Mouse (Mus musculus) A20 (cell line): ENCODE results near the gene Grin2b.

Experiments
- DNase-seq: peaks from one replicate; pipeline ENCODE4 v3.0.0-alpha.2; 2011; ENCODE audit warnings: low read depth, low spot score

The Grin2b gene

DNA sequence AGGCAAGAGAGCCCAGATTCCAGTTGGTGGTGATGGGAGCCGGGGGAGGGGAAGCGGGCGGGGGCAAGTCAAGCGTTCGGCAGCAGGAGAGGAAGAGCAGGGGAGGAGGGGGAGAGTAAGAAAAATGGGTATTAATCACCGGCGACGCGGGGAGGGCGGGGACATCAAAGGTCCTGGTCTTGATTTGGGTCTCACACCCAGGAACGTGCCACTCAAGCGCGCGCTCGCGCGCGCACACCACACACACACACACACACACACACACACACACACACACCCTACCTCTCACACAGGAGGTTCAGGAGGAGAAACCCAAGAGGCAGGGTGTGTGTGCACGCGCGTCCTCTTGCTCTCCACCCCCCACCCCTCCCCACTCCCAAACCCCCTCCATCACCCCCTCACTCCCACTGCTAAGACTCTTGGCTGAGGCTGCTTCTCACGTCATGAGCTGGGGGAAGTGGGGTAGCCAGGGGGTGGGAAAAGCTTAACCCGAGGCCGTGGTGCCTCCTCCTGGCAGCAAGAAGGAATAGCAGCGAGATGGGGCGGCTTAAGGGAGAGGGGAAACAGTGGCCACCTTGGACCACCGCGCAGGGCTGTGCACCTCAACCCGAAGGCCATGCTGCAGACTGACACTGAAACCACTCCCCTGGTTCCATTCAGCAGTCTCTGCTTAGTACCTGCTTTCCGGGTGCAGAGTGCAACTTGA is at the start of gene Grin2b:
Gene Grin2b (minus strand): TSS at position 321 of the 706 bp plus-strand sequence.
- no peak for DNase-seq

GRCm38 (mm10) chr6:136221894-136222293 is 48.6 kb upstream of the Grin2b start:
- no peak for DNase-seq

DNA sequence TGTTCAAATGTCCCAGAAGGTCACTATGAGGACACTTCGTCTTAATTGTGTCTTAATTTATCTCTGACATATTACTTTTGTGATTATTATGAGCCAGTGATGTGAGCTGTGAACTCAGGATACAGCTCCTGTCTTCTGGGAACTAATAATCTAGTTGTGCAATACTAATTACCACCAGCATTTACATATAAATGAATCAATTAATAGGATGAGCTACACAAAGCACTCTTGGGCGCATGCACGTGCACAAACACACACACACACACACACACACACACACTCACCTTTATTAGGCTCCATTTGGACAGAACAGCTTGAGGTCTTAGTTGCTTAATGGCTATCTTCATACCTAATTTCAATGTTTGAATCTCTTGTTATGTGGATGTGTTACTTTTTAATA is 37.1 kb upstream of the Grin2b start:
- no peak for DNase-seq

- no peak for DNase-seq
These were observed 26.5 kb upstream of the Grin2b start for GRCm38 (mm10) chr6:136199814-136200213.

DNA sequence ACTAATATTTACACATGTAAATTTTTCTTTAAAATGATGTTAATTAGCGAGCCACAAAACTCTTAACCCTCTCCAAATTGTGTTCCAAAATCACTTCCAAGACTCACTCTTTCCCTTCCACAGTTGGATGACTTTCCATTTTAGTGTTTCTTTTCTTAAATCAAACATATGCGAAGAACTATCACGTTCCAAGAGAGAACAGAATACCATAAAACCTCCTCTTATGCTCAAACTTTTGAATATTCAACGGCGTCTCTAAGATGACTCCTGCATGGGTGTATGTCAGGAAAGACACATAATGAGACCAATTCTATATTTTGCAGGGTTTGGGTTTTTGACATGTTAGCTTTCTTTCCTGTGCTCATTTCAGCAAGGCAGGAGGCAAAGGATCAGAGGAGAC is 21.3 kb upstream of the Grin2b start:
- no peak for DNase-seq

GRCm38 (mm10) chr6:136178066-136178465 is 4.8 kb upstream of the Grin2b start:
- DNase-seq, result no peak

- no peak for DNase-seq
These were observed 515 bp downstream of the Grin2b start for GRCm38 (mm10) chr6:136172801-136173190.

- DNase-seq, result no peak
These were observed 1.1 kb downstream of the Grin2b start for GRCm38 (mm10) chr6:136172172-136172651.

- DNase-seq, result no peak
These were observed 2.0 kb downstream of the Grin2b start for GRCm38 (mm10) chr6:136171343-136171742.

DNA sequence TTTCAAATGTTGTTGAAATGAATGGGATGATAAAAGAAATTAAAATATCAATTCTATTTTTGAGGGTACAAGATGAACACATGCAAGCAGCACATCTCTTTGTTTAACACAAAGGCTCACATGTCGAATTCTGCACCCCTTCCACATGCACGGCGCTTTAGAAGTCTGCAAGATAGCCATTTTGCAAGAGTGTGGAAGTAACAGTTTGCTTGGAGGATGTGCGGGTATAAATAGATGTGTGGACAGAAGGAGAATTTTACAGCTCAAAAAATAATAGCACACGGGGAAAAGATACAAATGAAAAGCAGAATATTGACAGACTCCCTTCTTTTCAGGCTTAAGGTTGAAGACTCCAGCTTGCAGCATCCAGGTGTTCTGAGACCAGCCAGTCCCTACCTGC is 2.9 kb downstream of the Grin2b start:
- no peak for DNase-seq

- no peak for DNase-seq
These were observed 6.0 kb downstream of the Grin2b start for GRCm38 (mm10) chr6:136167361-136167760.

- no peak for DNase-seq
These were observed 7.8 kb downstream of the Grin2b start for GRCm38 (mm10) chr6:136165443-136166077.

- DNase-seq, result no peak
These were observed 11.2 kb downstream of the Grin2b start for GRCm38 (mm10) chr6:136162090-136162489.

- DNase-seq, result no peak
These were observed 19.9 kb downstream of the Grin2b start for GRCm38 (mm10) chr6:136153444-136153843.

DNA sequence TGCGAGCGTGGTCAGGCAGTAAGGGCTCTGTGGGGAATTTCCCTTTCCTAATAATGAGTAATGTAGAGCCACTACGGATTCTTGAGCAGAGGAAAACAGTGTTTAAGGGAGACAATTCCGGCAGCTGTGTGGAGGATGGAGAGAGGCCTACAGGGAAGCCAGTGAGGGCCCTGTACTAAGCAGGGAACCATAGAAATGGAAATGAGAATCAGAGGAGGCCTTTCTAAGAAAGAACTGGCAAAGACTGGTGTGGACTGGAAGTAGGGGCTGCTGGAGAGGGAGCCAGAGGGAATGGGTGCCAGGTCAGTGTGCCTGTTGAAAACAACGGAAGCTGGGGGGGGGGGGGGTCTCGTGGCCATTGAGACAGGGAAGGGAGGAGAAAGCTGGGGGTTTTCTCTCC is 23.2 kb downstream of the Grin2b start:
- DNase-seq, result no peak

DNA sequence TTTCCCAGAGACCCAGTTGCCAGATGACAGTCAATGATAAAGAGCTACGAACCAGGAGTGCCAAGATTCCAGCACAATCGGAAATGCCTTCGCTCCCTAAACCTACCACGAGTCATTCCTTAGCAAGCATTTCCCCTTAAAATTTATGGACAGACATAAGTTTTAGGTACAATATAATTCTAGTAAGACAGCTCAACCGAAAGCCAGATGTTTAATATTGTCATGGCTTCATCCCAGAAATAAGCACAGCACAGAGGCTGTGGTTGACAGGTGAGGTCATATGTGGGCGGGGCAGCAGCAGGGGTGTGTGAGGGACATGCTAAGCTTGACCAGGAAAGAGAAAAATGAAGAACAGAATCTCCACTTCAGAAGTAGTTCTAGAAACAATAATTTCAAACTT is 33.3 kb downstream of the Grin2b start:
- no peak for DNase-seq

GRCm38 (mm10) chr6:136130456-136130855 is 42.9 kb downstream of the Grin2b start:
- DNase-seq, result no peak

- no peak for DNase-seq
These were observed 50.7 kb downstream of the Grin2b start for GRCm38 (mm10) chr6:136122593-136122992.

GRCm38 (mm10) chr6:136117390-136117789 is 55.9 kb downstream of the Grin2b start:
- no peak for DNase-seq

DNA sequence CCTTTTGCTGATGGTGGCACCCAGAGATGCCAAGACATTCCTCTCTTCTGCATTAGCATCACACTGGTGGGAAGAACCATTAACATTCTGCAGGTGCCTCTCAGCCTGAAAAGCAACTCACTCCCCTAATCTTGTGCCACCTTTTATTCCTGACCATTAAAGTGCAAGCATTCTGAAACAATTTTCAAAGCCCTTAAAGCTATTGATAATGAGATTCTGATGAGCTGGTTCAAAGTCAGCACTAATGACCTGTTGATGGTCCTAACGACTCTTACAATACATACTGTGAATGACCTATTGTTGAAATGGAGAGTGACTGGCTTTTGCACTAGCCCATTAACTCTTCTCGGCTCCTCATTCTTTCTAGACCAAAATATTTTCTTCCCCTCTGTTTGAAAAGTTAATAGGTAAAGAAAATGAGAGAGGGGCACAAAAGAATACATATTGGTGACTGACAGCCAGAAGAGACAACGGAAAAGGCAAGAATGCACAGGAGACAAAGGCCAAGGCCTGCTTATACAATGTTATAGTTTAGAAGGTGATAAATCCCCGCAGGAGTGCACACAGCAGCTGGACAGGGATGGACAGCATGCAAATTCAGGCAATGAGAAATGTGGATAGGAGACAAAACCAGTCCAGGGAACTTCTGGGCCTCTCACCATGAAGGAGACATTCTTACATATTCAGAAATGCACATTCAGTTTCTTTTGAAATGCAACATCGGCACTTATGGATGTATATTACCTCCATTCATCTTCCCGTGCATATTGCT is 59.5 kb downstream of the Grin2b start:
- DNase-seq, result no peak

- DNase-seq, result no peak
These were observed 64.1 kb downstream of the Grin2b start for GRCm38 (mm10) chr6:136109172-136109571.

GRCm38 (mm10) chr6:136108466-136108865 is 64.8 kb downstream of the Grin2b start:
- DNase-seq, result no peak
